Mouse (Mus musculus): ENCODE results near the gene Igsf3. TPM values are rescaled to one million over a fixed set of nuclear protein-coding genes. Genes with fewer than 3 reads are reported as not detected.

The Igsf3 gene
- polyA plus RNA-seq, 1 experiment from 2014 or later, result 30.0 TPM

DNA sequence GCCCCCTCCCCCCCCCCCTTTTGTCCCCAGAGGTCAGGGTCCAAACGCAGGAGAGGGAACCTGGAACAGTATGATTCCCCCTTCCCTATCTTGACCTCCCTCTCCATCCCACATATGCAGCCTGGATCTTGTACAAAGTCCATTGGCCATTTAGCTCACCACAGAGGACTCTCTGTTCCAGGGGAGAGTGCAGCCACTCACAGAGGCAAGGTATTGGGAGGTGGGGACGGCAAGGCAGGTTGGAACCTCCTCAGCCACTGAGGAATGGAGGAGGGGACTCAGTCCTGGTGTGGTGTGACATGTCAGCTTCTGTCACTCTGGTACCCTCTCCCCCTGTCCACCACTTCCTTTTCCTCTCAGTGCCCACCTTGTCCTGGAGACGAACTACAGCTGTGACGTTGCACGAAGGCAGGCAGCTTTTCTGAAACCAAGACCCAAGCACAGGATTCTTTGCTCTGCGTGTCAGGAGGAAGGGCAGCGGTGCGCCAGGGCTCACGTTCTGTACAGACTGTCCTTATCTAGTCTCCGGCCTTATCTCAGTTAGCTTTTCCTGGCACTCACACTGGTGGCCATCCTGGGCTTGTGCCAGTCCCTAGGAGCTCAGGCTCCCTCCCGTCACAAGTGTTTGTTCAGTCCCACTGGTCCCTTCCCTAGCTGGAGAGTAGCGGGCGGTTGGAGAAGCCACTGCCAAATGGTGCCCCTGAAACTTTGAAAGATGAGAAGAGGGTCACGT, 130.3 kb downstream of the Igsf3 start:
- H3K9ac ChIP-seq (ENCODE audit: low read length), result no peak overlapping the region
- no peaks in the 10 kb centered on the region for H3K36me3 ChIP-seq (ENCODE audit: control insufficient read depth, insufficient read depth, low read length)
- H3K27me3 ChIP-seq (replicated peaks; ENCODE audit: control insufficient read depth, insufficient read depth, low read length), result no peaks in the 10 kb centered on the region
- H3K4me2 ChIP-seq (ENCODE audit: low read length), result no peak overlapping the region
- H3K9me3 ChIP-seq (replicated peaks; ENCODE audit: control insufficient read depth, low read length), result no peaks in the 10 kb centered on the region
- H3K4me3 ChIP-seq (ENCODE audit: low read depth, low read length), result no peak overlapping the region
- no peak for ATAC-seq
- 83% methylated on average over 14 of the region's 14 CpGs for WGBS
- no peak overlapping the region for H3K27ac ChIP-seq (ENCODE audit: low read depth, low read length)
- 0 out of 2 replicates have a peak, but pooled peaks cover 3% of the 10 kb centered on the region for H3K4me1 ChIP-seq (ENCODE audit: control insufficient read depth, insufficient read depth, low read length)
- no peak for DNase-seq (ENCODE audit: low spot score)

DNA sequence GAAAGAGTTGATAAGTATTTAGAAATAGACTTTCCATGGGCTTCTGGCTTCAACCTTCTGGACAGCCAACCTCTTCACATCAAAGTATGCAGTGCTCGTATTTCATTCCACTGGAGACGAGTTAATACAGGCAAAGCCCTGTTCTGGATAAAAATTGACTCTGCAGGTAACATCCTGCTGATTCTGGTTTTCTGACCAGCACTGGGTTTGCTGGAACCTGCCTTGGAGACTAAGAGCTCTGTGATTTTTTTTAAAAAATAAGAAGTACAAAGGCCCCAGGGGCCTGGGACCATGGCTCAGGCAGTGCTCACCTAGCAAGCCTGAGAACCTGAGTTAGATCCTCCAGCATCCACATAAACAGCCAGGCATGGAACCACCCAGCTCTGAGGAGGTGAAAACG, 130.9 kb downstream of the Igsf3 start:
- Histone ChIP-seq H3K4me1 (ENCODE audit: control insufficient read depth, insufficient read depth, low read length) (0 out of 2 replicates have a peak, but pooled peaks cover 3% of the 10 kb centered on the region), H3K9ac (ENCODE audit: low read length) (no peak overlapping the region), H3K27ac (ENCODE audit: low read depth, low read length) (no peak overlapping the region), H3K4me2 (ENCODE audit: low read length) (no peak overlapping the region), H3K27me3 (replicated peaks; ENCODE audit: control insufficient read depth, insufficient read depth, low read length) (no peaks in the 10 kb centered on the region), H3K36me3 (ENCODE audit: control insufficient read depth, insufficient read depth, low read length) (no peaks in the 10 kb centered on the region), H3K9me3 (replicated peaks; ENCODE audit: control insufficient read depth, low read length) (no peaks in the 10 kb centered on the region), H3K4me3 (ENCODE audit: low read depth, low read length) (no peak overlapping the region)
- DNase-seq (ENCODE audit: low spot score), result no peak
- no peak for ATAC-seq
- 80% methylated on average over 3 of the region's 3 CpGs for WGBS

DNA sequence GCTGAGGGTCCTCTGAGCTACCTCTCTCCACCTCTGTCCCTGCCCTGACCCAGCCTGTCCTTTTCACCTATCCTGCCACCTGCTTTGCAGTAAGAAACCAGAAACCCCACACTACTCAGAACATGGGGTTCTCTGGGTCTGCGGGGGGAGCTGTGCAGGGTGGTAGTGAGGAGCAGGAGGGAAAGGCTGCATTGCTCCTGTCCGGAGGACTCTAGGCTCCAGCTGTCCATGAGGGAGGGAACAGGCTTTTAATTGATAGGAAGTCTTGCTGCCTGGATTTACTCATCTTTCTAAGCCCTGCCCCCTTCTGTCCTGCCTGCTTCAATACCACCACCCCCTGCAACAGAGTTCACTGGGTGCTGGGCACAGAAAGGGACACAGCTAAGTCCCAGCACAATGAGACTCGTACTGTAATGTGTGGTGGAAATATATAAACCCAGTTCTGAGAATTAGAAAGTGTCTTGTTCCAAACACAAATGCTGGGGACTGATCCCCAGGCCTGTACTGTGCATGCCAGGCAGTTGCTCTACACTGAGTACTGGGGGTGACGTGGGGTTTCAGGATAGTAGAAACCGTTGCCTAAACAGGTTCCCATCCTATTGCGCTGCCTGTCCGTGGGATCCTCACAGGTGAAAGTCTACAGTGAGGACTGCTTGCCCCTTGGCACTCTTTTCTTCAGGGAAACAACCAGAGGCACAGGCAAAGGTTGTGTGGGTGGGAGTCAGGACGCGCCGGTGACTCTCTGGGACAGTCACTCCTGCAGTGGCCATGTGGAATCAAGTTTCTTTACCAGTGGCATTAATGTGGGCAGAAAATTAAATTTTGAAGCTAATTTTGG, 133.0 kb downstream of the Igsf3 start:
- Histone ChIP-seq H3K36me3 (ENCODE audit: control insufficient read depth, insufficient read depth, low read length) (no peaks in the 10 kb centered on the region), H3K9ac (ENCODE audit: low read length) (no peak overlapping the region), H3K4me1 (ENCODE audit: control insufficient read depth, insufficient read depth, low read length) (0 out of 2 replicates have a peak, but pooled peaks cover 3% of the 10 kb centered on the region), H3K27me3 (replicated peaks; ENCODE audit: control insufficient read depth, insufficient read depth, low read length) (no peaks in the 10 kb centered on the region), H3K4me3 (ENCODE audit: low read depth, low read length) (no peak overlapping the region), H3K27ac (ENCODE audit: low read depth, low read length) (no peak overlapping the region), H3K4me2 (ENCODE audit: low read length) (no peak overlapping the region), H3K9me3 (replicated peaks; ENCODE audit: control insufficient read depth, low read length) (no peaks in the 10 kb centered on the region)
- ATAC-seq (no peak), DNase-seq (ENCODE audit: low spot score) (no peak)
- 86% methylated on average over 10 of the region's 10 CpGs for WGBS

DNA sequence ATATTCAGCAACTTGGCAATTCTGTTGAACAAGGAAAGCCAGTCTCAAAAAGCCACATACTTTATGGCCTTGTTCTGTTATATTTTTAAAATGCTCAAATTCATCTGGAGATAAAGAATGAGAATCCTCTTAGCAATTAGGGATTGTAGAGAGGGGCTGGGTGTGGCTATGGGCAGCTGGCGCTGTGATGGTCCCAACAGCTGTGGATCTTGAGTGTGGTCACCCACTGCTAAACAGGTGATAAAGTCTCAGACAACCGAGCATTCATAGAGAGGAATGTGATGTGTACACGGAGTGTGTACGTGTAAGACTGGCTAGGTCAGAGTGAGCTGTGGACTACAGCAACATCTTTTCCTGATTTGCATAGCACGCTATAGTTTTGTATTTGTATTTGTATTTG, 133.7 kb downstream of the Igsf3 start:
- no peak overlapping the region for H3K4me2 ChIP-seq (ENCODE audit: low read length)

More for the DNA sequence above, 133.7 kb downstream of the Igsf3 start:
- H3K9ac ChIP-seq (ENCODE audit: low read length), result no peak overlapping the region
- H3K4me1 ChIP-seq (ENCODE audit: control insufficient read depth, insufficient read depth, low read length), result 0 out of 2 replicates have a peak, but pooled peaks cover 3% of the 10 kb centered on the region
- DNase-seq (ENCODE audit: low spot score) (no peak), ATAC-seq (no peak)
- WGBS, result 92% methylated on average over 5 of the region's 5 CpGs
- no peaks in the 10 kb centered on the region for H3K9me3 ChIP-seq (replicated peaks; ENCODE audit: control insufficient read depth, low read length)
- no peaks in the 10 kb centered on the region for H3K27me3 ChIP-seq (replicated peaks; ENCODE audit: control insufficient read depth, insufficient read depth, low read length)
- H3K4me3 ChIP-seq (ENCODE audit: low read depth, low read length), result no peak overlapping the region
- no peak overlapping the region for H3K27ac ChIP-seq (ENCODE audit: low read depth, low read length)
- H3K36me3 ChIP-seq (ENCODE audit: control insufficient read depth, insufficient read depth, low read length), result no peaks in the 10 kb centered on the region

Other genes with a start within 250 kb of the Igsf3 start
- 0.30 and 0.45 TPM in 2 replicates for gene Cd2, start 89.1 kb upstream of the Igsf3 start, polyA plus RNA-seq (2014; fragmentation: Nextera tagmentation; extraction: Ambion mirVana)
- 50.8 and 64.9 TPM in 2 replicates for gene Atp1a1, start 227.6 kb downstream of the Igsf3 start, polyA plus RNA-seq (2014; fragmentation: Nextera tagmentation; extraction: Ambion mirVana)

Data from forebrain, embryonic 14.5 days (tissue).